Mouse (Mus musculus): ENCODE results near the gene Sfi1. TPM values are rescaled to one million over a fixed set of nuclear protein-coding genes. Genes with fewer than 3 reads are reported as not detected.
"Not testable (repeated sequence)": the region's sequence is repeated elsewhere in the genome, so short reads cannot be mapped to it uniquely, and the experiment has no call there.

Sfi1 gene
- polyA plus RNA-seq, 1 experiment from 2014 or later = 14.3 TPM

DNA sequence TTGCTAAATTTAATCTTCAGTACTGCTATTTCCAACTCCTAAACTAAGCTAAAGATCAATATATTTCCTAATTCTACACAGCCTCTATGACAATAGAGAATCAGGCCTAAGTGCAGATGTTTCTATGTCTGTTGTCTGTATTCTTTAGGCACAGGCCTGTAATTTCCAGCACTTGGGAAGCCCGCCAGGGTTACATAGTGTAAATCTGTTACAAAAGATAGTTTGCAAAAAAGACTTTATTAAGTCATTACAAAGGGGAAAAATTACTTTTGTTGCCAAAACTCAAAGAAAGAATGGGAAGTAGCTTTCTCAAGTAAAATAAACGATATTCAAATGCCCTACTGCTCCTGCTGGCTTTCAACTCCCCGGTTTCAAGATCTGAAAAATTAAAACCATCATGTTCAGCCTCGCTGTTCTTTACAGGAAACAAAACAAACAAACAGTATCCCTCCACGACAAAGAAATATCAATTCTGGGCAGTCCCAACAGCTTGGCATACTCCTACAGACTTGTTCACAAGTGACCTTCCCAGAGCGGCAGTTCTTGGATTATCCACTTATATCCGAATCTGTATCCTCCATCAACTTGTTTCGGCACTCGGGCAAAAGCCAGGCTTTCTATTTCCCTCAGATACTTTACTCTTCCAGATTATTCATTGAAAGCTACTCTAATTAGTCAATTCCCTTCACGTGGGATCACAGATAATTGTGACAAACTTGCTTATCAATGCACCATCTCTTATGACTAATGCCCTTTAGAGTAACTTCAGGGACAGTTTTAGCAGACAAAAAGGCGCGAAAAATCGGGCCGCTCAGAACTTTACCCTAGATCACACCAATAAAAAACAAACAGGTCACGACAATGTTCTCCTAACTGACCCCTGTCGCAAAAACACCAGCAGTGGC is 8.3 kb upstream of the Sfi1 start:
- H3K27me3 ChIP-seq (ENCODE audit: low read depth, poor library complexity, severe bottlenecking) = no peaks in the 10 kb centered on the region
- no peaks in the 10 kb centered on the region for H3K4me1 ChIP-seq
- DNase-seq (ENCODE audit: low spot score) = peak; percentile 37
- H3K9me3 ChIP-seq (replicated peaks) = no peaks in the 10 kb centered on the region
- 9% methylated on average over 16 of the region's 16 CpGs for WGBS
- peak overlapping the region; percentile 50 for H3K4me3 ChIP-seq
- H3K27ac ChIP-seq = peak overlapping the region; percentile 85
- peaks cover 24% of the 10 kb centered on the region for H3K36me3 ChIP-seq

DNA sequence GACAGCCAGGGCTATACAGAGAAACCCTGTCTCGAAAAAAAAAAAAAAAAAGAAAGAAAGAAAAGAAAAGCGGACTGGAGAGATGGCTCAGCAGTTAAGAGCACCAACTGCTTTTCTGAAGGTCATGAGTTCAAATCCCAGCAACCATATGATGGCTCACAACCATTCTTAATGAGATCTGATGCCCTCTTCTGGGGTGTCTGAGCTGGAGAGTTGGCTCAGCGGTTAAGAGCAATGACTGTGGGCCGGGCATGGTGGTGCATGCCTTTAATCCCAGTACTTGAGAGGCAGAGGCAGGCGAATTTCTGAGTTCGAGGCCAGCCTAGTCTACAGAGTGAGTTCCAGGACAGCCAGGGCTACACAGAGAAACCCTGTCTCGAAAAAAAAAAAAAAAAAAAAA is 7.4 kb upstream of the Sfi1 start:
- DNase-seq (ENCODE audit: low spot score); H3K4me3 ChIP-seq; H3K27me3 ChIP-seq (ENCODE audit: low read depth, poor library complexity, severe bottlenecking); H3K27ac ChIP-seq; H3K9me3 ChIP-seq (replicated peaks); H3K4me1 ChIP-seq: not testable (repeated sequence)
- WGBS = 86% methylated on average over 6 of the region's 7 CpGs
- peaks cover 14% of the 10 kb centered on the region for H3K36me3 ChIP-seq

DNA sequence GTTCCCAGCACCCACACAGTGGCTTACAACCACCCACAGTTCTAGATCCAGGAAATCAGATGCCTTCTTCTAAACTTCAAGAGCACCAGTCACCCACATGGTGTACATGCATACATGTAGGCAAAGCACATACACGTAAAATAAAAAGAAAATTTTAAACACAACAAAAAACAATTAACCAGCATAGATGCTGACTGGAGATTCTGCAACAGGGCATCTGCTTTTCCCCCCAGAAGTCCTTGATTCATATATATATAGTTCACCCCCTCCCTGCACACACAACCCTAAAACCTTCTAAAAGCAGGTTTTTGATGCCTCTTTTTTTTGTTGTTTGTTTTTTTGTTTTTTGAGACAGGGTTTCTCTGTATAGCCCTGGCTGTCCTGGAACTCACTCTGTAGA is 10.6 kb downstream of the Sfi1 start:
- not testable (repeated sequence) for H3K4me1 ChIP-seq; H3K36me3 ChIP-seq; DNase-seq (ENCODE audit: low spot score); H3K27ac ChIP-seq; H3K9me3 ChIP-seq (replicated peaks); H3K27me3 ChIP-seq (ENCODE audit: low read depth, poor library complexity, severe bottlenecking); H3K4me3 ChIP-seq
- 85% methylated on average over 1 of the region's 1 CpGs for WGBS

DNA sequence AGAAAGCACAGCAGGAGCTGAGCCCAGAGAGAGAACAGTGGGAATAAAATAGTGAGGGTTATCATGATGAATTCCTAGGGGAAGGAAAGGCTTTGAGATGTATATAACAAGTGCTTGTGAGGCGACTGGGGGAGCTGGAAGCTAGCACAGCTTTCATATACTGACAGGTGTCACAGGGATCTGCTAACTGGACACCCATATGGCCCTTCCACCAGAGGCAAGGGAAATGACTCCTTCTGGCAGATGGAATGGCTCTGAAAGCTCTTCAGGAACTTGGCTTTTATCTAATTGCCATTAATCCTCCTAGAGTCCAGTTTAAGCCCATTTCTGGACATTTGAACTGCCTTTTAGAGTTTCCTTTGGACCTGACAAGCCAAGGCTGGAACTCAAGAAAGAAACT is 11.3 kb downstream of the Sfi1 start:
- not testable (repeated sequence) for DNase-seq (ENCODE audit: low spot score); H3K27me3 ChIP-seq (ENCODE audit: low read depth, poor library complexity, severe bottlenecking); H3K4me3 ChIP-seq; H3K9me3 ChIP-seq (replicated peaks); H3K27ac ChIP-seq; H3K36me3 ChIP-seq; H3K4me1 ChIP-seq
- 62% methylated on average over 1 of the region's 1 CpGs for WGBS

DNA sequence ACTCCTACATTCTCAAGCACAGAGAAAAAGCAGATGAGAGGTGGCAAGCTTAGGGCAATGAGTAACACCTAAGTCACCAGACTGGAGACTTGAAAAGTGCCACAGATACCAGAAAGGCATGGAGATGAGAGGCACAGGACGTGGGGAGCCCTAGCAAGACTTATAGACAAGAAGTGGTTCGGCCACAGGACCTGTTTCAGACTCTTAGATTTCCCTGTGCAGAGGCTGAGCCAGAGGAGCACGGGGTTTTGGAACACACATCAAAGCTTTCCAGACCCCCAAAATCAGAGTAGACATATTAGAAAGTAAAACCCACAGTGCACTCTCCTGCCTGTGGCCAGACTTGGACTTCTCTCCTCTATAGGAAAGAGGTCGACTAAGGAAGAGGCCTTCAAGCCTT is 12.0 kb downstream of the Sfi1 start:
- not testable (repeated sequence) for H3K27me3 ChIP-seq (ENCODE audit: low read depth, poor library complexity, severe bottlenecking); H3K9me3 ChIP-seq (replicated peaks); H3K36me3 ChIP-seq; H3K4me1 ChIP-seq; H3K27ac ChIP-seq; H3K4me3 ChIP-seq
- peak; percentile 57 for DNase-seq (ENCODE audit: low spot score)
- 61% methylated on average over 4 of the region's 4 CpGs for WGBS

DNA sequence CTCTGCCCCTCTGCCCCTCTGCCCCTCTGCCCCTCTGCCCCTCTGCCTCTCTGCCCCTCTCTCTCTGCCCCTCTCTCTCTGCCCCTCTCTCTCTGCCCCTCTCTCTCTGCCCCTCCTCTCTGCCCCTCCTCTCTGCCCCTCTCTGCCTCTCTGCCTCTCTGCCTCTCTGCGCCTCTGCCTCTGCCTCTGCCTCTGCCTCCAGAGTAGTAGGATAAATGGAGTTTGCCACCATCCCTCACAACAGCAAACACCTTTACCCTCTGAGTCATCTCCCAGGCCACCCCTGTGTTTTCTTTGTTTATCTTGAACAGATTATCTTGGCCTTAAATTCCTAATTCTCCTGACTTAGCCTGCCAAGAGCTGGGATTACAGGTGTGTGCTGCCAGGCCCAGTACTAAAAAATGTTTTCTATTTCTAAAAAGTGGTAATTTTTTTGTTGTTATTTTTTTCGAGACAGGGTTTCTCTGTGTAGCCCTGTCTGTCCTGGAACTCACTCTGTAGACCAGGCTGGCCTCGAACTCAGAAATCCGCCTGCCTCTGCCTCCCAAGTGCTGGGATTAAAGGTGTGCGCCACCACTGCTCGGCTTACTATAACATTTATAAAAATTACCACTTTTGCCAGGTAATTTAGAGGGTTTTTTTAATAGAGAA is 12.6 kb downstream of the Sfi1 start:
- WGBS = 74% methylated on average over 6 of the region's 6 CpGs
- H3K9me3 ChIP-seq (replicated peaks) = not testable (repeated sequence)

DNA sequence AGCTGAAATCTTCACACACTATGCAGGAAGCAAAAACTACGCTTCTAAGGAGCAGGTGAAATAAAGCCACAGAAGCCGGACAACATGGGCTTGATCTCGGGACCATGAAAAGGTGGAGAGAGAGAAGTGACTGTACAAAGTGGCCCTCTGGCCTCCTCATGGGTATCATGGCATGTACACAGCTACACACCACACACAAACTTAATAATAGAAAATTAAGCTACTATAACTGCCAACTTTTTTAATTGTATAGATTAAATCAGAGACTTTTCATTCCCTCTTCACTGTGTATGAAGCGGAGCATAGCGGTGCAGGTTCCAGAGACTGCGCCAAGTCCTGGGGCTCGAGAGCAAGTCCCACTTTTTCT is 13.6 kb downstream of the Sfi1 start:
- not testable (repeated sequence) for H3K4me1 ChIP-seq; H3K27me3 ChIP-seq (ENCODE audit: low read depth, poor library complexity, severe bottlenecking); H3K4me3 ChIP-seq; H3K36me3 ChIP-seq; H3K27ac ChIP-seq; DNase-seq (ENCODE audit: low spot score); H3K9me3 ChIP-seq (replicated peaks)
- 87% methylated on average over 7 of the region's 7 CpGs for WGBS

More for the DNA sequence above, 12.6 kb downstream of the Sfi1 start:
- not testable (repeated sequence) for H3K27ac ChIP-seq; H3K27me3 ChIP-seq (ENCODE audit: low read depth, poor library complexity, severe bottlenecking); H3K36me3 ChIP-seq; H3K4me3 ChIP-seq; H3K4me1 ChIP-seq; DNase-seq (ENCODE audit: low spot score)

DNA sequence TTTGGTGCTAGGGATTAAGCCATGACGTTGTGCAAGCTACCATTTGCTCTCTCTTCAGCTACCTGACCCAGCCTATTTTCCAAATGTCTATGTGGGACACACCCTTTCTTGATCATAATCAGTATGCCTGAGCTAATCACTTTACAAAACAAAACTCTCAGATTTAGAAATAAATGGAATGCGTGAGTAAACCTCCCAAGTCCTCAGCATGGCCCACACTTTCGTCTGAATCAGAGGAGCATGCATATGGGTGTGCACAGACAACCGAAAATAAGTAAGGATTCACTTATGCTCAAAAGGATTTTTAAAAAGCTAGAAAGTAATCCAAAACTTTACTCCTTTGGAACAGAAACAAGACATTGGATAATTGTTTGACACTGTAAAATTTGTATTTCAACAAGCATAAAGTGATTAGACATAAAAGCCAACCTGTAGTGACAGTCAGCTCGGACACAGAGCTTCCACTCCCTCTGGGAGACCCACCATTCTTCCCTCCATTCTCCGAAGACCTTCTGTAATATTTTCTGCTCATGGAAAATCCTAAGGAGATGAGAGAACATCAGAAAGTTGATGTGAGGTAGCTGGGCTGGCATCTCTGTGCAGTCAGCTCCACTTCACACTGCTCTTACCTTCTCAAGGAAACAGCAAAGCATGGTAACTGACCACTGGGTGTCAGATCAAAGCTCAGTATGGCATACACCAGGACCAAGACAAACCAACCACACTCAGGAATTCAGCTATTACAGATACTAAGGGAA is 14.1 kb downstream of the Sfi1 start:
- not testable (repeated sequence) for H3K4me1 ChIP-seq; DNase-seq (ENCODE audit: low spot score); H3K36me3 ChIP-seq; H3K9me3 ChIP-seq (replicated peaks); H3K4me3 ChIP-seq; H3K27ac ChIP-seq; H3K27me3 ChIP-seq (ENCODE audit: low read depth, poor library complexity, severe bottlenecking)
- 89% methylated on average over 6 of the region's 6 CpGs for WGBS

DNA sequence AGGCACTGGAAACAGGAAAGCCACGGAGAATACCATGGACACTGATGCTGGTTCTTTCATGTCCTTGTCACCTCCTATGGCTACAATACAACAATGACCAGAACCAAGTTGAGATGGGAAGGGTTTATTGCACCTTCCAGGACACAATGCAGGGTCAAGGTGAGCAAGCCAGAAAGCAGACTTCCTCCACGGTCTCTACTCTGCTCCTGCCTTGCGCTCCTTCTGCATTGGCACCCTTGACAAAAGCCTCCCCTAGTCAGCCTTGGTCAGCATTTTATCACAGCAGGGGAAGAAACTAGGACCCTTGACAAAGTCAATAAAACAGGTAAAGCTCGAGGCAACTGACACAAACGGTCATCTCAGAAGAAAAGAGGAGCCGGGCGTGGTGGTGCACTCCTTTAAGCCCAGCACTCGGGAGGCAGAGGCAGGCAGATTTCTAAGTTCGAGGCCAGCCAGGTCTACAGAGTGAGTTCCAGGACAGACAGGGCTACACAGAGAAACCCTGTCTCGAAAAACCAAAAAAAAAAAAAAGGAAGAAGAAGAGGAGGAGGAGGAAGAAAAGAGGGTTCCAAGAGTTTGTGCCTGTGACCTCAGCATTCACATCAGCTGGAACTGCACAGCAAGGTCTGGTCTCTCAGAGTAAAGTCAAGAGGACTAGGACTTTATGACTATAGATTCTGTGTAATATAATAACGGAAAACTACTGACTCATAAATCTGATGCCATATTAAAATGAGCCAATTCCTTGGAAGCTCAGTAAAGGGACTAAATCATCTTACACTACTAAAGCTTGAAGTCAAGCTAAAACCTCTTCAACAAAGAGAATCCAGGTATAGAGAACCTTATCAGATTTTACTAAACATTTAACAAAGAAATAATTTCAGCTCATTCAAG is 19.6 kb downstream of the Sfi1 start:
- not testable (repeated sequence) for H3K4me3 ChIP-seq; H3K9me3 ChIP-seq (replicated peaks); H3K4me1 ChIP-seq; H3K27me3 ChIP-seq (ENCODE audit: low read depth, poor library complexity, severe bottlenecking); H3K36me3 ChIP-seq; H3K27ac ChIP-seq
- 87% methylated on average over 11 of the region's 11 CpGs for WGBS
- peak; percentile 55 for DNase-seq (ENCODE audit: low spot score)

DNA sequence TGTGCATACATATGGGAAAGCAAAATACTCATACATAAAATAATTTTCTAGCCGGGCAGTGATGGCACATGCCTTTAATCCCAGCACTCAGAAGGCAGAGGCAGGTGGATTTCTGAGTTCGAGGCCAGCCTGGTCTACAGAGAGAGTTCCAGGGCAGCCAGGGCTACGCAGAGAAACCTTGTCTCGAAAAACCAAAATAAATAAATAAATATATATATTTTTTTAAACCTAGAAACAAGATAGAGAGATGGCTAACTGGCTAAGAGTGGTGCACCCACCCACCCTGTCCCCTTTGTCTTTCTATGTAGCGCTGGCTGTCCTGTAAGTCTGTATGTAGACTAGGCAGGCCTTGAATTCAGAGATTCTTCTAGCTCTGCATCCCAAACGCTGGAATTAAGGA is 20.7 kb downstream of the Sfi1 start:
- H3K36me3 ChIP-seq; H3K27me3 ChIP-seq (ENCODE audit: low read depth, poor library complexity, severe bottlenecking); H3K27ac ChIP-seq; H3K4me1 ChIP-seq; H3K4me3 ChIP-seq; DNase-seq (ENCODE audit: low spot score): not testable (repeated sequence)
- peaks cover 12% of the 10 kb centered on the region for H3K9me3 ChIP-seq (replicated peaks)
- WGBS = 61% methylated on average over 5 of the region's 6 CpGs

DNA sequence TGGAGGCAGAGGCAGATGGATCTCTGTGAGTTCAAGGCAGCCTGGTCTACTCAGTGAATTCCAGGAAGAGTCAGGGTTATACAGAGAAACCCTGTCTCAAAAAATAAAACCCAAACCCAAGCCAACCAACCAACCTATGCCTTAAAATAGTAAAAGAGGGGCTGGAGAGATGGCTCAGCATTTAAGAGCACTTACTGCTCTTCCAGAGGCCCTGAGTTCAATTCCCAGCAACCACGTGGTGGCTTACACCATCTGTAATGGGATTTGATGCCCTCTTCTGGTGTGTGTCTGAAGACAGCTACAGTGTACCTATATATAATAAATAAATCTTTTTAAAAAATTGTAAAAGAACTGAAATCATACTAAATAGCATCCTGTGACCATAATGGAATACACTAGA is 21.3 kb downstream of the Sfi1 start:
- not testable (repeated sequence) for H3K27ac ChIP-seq; H3K36me3 ChIP-seq; DNase-seq (ENCODE audit: low spot score); H3K4me3 ChIP-seq; H3K4me1 ChIP-seq; H3K27me3 ChIP-seq (ENCODE audit: low read depth, poor library complexity, severe bottlenecking)
- H3K9me3 ChIP-seq (replicated peaks) = peaks cover 12% of the 10 kb centered on the region
- 71% methylated on average over 1 of the region's 1 CpGs for WGBS

DNA sequence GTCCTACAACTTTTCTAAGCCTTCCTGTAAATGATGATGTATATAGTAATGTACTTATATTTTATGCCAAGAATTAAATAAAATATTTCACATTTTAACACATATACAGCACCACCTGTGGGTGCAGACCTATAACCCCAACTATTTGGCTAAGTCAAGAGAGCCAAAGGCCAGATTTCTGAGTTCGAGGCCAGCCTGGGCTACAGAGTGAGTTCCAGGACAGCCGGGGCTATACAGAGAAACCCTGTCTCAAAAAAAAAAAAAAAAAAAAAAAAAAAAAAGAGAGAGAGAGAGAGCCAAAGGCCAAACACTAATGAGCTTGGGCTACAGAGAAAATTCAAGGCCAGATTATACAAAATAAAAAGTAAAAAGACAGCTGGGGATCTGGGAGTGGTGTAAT is 24.2 kb downstream of the Sfi1 start:
- not testable (repeated sequence) for H3K36me3 ChIP-seq; H3K27me3 ChIP-seq (ENCODE audit: low read depth, poor library complexity, severe bottlenecking); DNase-seq (ENCODE audit: low spot score); H3K4me3 ChIP-seq; H3K4me1 ChIP-seq; H3K27ac ChIP-seq
- H3K9me3 ChIP-seq (replicated peaks) = peaks cover 13% of the 10 kb centered on the region
- WGBS = 82% methylated on average over 2 of the region's 2 CpGs

Data from limb, embryonic 10.5 days (tissue).